Mouse (Mus musculus): ENCODE results near the gene Chga. TPM values are rescaled to one million over a fixed set of nuclear protein-coding genes. Genes with fewer than 3 reads are reported as not detected.

Gene Chga
- total RNA-seq (2021): 100 to 1,000 TPM; 190 to 204 TPM
- long read RNA-seq, experiment 1, transcript Chga-201 (8 exons, 1,883 nt): major isoform, 195 of 255 reads
- long read RNA-seq, experiment 1, partial matches to known transcripts: 50 of 255 reads
- long read RNA-seq, experiment 1, other reads (novel, unspliced or antisense): 10 of 255 reads
- long read RNA-seq, experiment 2, transcript Chga-201 (8 exons, 1,883 nt): major isoform, 184 of 219 reads
- long read RNA-seq, experiment 2, partial matches to known transcripts: 15 of 219 reads
- long read RNA-seq, experiment 2, other reads (novel, unspliced or antisense): 20 of 219 reads

DNA sequence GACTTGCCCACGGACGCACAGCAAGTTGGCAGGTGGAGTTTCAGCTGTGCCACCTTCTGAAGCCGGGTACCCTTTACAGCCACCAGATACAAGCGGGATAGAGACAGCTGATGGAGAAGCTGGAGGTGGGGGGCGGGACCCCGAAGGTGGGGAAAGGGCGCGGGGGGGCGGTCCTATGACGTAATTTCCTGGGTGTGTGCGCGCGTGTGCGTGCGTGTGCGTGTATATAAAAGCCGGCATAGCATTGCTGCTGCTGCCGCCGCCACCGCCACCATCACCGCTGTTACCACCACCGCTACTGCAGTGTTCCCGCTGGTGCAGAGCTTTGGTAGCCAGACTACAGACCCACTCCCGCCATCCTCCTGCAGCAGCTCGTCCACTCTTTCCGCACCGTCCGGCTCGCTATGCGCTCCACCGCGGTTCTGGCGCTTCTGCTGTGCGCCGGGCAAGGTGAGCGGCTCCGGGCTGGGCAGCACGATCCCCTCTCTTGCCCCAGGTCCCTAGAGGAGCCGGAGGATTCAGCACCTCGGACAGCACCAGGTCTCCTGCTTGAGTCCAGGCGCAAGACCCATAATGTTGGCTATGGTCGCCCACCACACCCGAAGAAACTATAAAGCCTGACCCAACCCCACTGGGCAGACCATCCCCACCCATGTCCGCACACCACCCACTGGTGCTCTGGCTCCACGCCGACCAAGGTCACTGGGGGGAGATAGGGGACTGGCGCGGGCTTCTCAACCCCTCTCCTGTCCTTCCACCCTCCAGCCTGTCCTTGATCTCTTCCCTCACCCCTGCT, at the start of gene Chga:
Gene Chga, plus strand, starts transcription at position 249 of the 796 bp plus-strand sequence.
- intact Hi-C loops (cut with DNase I): no loop called here

DNA sequence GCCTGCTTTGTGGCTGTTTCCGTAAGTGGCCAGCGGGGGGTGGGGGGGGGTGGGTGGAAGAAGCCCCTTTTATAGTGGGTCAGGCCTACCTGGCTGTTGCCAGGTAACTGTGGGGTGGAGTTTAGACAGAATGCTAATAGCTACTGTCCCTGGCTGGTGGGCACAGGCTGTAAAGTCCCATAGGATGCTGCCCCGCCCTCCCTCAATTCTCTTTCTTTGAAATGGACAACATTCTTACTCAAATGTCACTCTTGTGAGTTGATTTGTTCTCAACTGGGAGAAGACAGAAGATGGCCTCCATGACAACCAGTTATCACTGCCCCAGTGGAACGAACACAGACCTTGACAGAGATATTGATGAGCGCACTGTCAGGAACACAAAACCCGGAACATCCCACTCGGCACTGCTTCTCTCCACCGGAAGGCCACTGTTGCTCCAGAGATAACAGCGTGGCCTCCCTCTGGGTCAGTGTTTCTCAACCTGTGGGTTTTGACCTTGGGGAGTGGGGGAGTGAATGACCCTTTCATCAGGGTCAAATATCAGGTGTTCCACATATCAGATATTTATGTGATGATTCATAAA, 49.5 kb upstream of the Chga start:
- intact Hi-C loops (cut with DNase I): no loop called here
- no peak for DNase-seq (ENCODE audit: low spot score in 2 of 2)

More for the DNA sequence above, at the start of gene Chga:
- peak; percentile 72 to 89 for DNase-seq (ENCODE audit: low spot score in 2 of 2)

DNA sequence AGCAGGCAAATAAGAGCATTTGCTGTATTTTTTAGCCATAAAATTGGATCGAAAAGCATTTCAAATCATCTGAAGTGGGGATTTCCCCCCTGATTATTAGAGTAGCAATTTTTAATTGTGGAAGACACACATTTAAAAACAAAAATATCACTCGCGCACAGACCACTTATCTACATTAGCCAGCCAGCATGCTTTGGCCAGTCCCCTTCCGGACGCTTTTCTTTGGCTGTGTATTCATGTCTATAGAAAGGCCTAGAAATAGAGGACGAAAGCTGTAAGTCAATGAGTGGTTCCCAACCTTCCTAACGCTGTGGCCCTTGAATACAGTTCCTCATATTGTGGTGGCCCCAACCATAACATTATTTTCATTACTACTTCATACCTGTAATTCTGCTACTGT, 48.8 kb upstream of the Chga start:
- intact Hi-C loops (cut with DNase I): no loop called here

DNA sequence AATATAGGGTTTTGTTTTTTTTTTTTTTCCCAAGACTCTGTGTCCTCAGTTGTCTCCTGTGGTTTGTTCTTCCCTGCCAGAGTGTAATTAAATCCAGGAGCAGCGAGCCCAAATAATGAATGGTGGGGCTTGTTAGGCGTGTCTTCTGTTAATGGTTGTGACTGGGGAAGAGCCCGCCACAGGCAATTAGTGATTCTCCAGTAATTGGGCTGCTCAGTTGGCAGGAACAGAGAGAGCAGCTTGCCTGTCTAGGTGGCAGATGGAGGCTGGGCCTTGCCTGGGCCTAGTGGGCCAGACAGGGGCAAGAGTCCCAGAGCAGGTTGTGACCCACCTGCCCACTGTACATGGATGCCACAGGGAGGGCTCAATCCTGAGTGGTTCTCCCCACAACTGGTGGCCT, 43.4 kb upstream of the Chga start:
- intact Hi-C loops (cut with DNase I): no loop called here
- DNase-seq (ENCODE audit: low spot score in 2 of 2): peak in 1 of 2 experiments; percentile 37

More for the DNA sequence above, 48.8 kb upstream of the Chga start:
- no peak for DNase-seq (ENCODE audit: low spot score in 2 of 2)

DNA sequence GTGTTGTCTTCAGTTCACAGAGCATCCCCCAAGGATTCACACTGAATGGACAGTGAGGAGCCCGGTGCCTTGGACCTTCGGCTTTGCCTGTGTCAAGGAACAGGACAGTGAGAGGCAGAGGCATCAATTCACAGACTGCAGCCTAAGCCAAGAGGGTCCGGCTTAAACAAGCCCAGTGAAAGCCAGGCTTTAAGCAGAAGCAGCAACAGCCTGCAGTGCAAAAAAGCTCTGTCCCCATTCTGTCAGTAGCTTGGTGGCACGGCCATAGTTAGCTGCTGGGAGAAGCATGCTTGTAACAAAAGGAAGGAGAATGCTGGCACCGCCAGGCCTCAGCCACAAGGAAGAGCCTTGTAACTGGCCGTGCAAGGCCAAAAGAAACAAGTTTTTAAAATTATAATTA, 40.6 kb upstream of the Chga start:
- intact Hi-C loops (cut with DNase I): no loop called here
- DNase-seq (ENCODE audit: low spot score in 2 of 2): no peak

DNA sequence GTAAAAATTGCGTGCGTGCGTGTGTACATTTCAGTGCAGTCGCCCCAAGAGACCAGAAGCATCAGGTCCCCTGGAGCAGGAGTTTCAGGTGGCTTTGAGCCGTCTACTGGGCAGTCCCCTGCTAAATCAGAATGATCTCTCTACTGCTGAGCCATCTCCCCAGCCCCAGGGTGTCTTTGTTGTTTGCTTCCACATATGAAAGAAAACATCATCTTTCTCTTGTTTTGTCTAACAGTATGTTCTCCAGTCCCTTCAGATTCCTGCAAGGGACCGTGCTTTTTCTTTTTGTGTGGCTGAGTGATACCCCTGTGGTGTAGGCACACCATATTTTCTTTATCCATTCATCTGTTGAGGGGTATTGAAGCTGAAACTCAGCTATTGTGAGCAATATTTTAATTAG, 40.0 kb upstream of the Chga start:
- intact Hi-C loops (cut with DNase I): no loop called here
- DNase-seq (ENCODE audit: low spot score in 2 of 2): no peak

DNA sequence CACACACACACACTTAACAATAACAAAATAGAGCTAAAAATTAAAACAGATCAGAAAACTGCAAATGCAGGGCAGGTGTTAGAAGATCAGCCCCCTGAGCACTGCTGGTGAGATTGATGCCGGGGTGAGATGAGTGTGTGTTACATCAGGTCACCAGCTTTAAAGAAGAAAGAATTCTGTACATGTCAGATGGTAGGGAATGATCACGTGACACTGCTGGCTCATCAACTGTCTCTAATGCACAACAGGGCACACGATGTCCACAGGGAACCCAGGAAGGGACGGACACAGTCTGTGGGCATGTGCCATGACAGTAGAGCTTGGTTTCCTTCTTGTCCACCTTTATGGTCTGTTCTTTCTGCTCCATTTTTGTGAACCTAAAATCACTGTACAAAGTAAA, 38.6 kb upstream of the Chga start:
- intact Hi-C loops (cut with DNase I): no loop called here
- no peak for DNase-seq (ENCODE audit: low spot score in 2 of 2)

DNA sequence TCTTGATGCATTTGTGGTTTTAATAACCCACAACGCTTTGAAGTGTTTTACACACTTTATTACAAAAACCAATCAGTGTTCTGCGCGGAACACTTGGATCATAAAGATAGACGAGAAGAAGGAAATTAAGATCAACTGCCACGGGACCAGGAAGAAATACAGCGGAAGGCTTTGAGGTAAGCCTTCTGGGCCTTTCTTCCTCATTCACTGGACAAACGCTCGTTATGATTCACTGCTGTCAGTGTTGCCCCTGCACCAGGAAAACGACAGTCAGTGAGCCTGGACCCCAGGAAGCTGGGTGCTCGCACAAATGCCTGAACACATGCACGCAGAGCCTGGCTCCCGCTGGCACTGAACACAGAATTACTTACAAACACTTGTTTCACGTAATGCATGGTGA, 37.1 kb upstream of the Chga start:
- intact Hi-C loops (cut with DNase I): no loop called here
- no peak for DNase-seq (ENCODE audit: low spot score in 2 of 2)

DNA sequence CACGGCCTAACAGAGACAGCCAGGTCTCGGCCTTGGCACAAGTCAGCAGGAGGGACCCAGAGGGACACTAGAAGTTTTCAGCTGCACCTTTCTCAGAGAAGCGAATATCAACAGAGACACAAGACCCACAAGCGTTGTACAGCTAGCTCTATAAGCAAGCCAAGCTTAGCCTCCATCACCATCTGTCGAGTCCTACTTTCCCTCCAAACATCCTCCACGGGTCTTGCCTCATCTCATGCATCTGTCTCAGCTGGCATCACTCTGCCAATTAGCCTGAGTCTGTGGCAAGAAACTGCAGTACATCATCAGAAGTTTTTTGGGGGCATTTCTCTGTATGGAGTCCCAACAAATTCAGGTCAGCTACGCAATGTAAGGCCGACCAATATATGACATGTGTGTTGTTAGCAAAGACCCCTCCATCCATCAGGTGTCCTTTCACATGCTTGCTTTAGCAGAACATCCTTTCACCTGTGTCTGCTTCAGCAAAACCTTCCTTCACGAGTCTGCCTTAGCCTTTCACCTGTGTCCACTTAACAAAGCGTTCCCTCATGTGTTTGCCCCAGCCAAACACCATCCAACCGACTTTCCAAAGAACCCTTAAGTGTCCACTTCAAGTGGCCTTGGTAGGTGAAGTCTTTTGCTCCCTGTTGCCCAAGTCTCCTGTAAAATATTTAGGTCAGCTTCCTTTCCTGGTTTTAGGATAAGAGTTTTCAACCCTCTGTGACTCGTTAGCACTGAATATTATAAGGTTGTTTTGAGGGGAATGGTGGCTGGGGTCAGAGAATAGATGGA, 34.6 kb upstream of the Chga start:
- intact Hi-C loops (cut with DNase I): loop anchor here (5.0 kb wide), 1 partner anchor 187 kb away; no protein-coding TSS in a partner anchor
- DNase-seq (ENCODE audit: low spot score in 2 of 2): no peak

DNA sequence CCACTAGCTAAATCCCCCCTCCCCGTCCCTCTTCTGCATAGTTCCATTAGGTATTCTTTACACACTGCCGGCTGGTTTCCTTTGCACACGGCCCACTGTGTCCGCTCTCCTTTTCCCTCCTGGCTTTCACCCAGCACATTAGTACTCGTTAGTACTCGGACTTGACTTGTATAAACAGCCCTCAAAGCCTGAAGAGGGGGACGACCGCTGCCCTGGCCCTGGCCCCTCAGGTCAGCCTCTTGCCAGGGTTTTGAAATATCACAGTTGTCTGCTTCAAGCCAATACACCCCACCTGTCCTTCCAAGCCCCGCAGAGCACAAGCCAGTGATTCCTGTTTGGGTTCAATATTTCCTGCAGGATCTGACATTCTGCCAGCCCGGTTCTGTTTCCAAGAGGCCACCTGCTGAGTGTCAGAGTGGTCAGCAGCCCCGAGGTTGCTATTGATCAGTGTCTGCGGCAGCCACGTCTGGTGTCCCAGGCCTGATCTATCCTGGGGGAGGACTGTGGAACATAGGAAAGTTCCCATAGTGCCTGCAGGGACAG, 32.9 kb upstream of the Chga start:
- intact Hi-C loops (cut with DNase I): loop anchor here (5.0 kb wide), 1 partner anchor 185 kb away; no protein-coding TSS in a partner anchor
- DNase-seq (ENCODE audit: low spot score in 2 of 2): no peak

DNA sequence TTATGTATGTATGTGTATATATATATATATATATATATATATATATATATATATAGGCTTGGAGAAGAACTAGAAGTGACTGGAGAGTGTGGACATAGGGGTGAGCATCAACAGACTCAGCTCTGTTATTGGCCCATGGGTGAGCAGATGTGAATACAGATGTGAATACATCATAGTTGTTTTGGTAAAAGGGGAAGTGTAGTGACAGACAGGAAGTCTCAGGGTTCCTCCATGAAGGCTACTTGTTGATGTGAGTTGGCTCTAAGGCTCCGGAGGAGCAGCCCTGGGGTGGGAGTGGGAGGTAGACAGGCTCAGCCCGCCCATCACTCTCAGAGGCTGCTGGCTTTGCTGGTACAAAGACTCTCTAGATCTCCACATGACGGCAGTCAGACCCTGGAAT, 30.6 kb upstream of the Chga start:
- DNase-seq (ENCODE audit: low spot score in 2 of 2): no peak
- intact Hi-C loops (cut with DNase I): loop anchor here (5.0 kb wide), 1 partner anchor 183 kb away; no protein-coding TSS in a partner anchor

DNA sequence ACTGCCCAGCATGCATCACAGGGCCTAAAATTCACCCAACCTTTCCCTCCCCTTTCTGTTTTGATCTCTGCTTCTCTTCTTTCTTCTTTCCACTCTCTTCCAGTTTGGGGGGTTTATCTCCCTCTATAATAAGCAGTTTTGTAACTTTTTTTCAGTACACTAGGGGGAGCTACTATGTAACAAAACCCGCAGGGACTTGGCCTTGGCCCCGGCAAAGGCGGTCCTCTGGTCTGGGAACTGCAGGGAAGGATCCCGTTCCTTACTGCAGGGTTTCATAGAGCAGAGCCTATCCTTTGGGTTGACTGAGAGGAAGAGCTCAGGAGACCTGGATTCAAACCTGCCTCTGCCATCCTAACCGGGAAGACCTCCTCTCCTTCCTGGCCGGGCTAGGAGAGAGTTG, 30.0 kb upstream of the Chga start:
- intact Hi-C loops (cut with DNase I): loop anchor here (5.0 kb wide), 1 partner anchor 183 kb away; no protein-coding TSS in a partner anchor
- DNase-seq (ENCODE audit: low spot score in 2 of 2): peak in 1 of 2 experiments; percentile 26

DNA sequence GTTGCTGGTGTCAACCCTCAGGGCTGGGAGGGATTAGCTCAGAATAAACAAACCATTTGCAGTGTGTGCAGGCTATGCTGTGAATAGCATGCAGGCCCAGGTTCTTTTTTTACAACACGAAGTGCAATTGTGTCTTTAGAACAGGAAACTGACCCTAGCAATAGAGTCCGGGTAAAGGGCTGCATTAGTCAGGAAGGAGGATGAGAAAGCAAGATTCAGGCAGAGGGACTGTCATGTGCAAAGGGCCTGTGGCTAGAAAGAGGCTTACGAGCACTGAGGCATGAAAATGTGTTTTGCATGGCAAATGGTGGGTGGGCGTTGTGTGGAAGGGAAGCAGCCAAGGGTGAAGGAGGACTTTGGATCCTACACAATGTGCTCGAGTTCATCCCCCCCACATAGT, 26.8 kb upstream of the Chga start:
- intact Hi-C loops (cut with DNase I): no loop called here
- DNase-seq (ENCODE audit: low spot score in 2 of 2): no peak

DNA sequence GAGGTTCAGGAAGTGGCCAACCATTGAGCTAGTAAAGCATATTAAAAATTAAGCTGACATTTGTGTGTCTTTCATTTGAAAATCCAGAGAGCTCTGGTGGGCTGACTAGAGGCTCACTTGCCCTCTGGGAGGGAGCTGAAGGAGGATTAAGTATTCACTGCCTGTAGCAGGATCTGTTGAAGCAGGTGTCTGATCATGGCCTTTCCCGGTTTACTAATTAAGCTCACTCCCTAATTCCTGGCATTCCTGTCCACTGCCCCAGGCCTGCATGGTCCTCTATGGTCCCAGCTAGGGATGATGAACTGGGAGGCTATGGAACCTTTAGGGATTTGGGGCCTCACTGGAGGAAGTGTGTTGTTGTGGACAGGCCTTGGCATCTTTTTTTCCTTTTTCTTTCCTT, 19.0 kb upstream of the Chga start:
- DNase-seq (ENCODE audit: low spot score in 2 of 2): no peak
- intact Hi-C loops (cut with DNase I): no loop called here

DNA sequence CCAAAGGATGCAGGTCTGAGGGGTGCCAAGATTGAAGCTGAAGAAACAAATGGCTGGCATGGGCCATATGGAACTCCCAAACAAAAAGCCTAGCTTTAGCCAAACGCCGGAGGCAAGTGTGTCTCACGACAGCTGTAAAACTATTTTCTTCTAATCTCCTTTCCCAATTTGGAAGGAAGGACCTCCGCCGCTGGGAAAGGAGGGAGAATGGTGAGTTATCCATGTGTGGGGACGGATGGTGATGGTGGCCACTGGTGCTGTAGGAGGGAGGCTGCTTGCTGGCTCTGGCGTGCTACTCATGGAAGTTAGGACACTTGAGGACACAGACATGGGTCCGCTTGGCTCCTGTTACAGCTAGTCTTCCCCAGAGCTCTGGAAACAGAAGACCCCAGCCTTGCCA, 14.5 kb upstream of the Chga start:
- no peak for DNase-seq (ENCODE audit: low spot score in 2 of 2)
- intact Hi-C loops (cut with DNase I): no loop called here

DNA sequence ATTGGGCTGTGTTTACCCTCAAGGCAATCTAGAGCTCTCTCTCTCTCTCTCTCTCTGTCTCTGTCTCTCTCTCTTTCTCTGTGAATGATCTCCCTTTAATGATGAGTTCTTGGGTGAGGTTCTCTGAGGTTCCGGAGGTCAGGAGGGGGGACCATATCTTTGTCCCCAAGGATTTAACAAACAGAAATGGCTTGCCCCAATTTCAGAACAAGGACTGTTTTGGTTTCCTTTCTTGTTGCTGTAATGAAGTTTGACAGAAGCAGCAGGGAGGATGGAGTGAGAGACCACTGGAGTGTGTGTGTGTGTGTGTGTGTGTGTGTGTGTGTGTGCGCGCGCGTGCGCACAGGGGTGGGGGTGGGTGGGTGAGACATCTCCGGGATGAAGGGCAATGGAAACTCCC, 13.6 kb upstream of the Chga start:
- DNase-seq (ENCODE audit: low spot score in 2 of 2): no peak
- intact Hi-C loops (cut with DNase I): no loop called here

DNA sequence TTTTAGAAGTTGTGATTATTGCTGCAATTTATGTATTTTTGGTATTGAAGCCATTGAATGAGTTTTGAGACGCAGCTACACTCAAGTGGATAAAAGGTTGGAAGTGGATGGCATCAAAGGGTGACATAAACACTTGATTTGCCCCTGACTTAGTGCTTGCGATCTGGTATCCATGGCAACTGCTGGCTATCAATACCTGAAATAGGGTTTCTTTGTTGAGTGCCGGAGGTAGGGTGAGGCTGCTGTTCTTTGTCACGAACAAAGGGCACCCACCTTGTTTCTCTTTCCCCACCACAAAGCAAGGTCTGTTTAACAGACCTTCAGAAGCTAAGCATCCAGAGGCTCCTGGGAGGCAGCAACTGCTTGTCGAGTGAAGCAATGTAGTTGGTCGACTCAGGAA, 9.6 kb upstream of the Chga start:
- intact Hi-C loops (cut with DNase I): no loop called here
- DNase-seq (ENCODE audit: low spot score in 2 of 2): no peak

DNA sequence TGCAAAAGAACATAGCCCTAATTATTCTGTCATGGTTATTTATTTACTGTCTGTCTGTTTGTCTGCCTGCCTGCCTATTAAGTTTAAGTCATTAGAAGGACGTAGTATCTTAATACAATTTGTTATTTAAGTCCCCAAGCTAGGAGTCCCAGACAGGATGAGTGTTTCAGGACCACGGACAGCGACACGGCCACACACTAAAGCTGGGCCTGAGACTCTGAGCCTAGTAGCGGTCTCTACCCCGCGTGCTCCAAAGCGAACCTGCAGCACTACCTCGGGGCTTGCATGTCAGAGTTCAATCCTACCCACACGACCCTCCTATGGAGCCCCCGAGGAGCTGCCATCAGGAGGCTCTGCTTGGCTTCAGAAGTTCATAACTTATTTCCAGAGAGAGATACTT, 4.2 kb upstream of the Chga start:
- intact Hi-C loops (cut with DNase I): no loop called here
- DNase-seq (ENCODE audit: low spot score in 2 of 2): peak in 1 of 2 experiments; percentile 33

DNA sequence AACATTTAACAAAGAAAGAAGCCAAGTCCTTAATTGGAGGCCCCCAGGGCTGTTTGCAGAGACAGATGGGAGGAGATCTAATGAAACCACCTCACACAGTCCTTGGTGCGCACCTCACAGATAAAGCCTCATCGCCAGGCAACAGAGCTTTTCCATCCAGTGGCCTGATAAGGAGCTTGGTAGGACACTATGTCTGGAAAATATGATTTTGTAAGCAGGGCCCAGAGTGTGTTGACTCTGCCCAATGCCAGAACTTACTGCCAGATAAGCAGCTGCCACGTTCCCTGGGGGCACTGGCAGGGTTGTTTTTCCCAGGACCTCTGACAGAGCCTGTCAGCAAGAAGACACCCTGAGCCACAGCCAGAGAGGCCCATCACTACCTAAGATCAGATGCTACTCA, 3.6 kb upstream of the Chga start:
- DNase-seq (ENCODE audit: low spot score in 2 of 2): no peak
- intact Hi-C loops (cut with DNase I): no loop called here
